Mouse (Mus musculus): ENCODE measurements around the gene Isca2. TPM values are rescaled to one million over a fixed set of nuclear protein-coding genes. Genes with fewer than 3 reads are reported as not detected.

Gene Isca2
- polyA plus RNA-seq, 1 experiment, result 47.1 TPM

DNA sequence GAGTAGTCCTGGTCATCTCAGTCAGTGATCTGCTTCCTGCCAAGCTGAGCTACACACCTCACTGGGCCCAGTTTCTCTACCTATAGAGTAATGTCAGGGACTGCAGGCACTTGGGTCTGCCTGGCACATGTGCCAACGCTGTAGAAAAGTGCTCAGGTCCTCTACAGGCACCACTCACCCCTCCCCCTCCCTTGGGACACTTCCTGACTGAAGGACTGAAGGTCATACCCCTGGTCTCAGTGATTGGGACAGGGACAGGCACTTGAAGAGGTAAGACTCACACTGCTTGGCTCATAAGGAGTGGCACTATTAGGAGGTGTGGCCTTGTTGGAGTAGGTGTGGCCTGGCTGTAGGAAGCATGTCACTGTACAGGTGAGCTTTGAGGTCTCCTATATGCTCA is 37.8 kb downstream of the Isca2 start:
- no peak overlapping the region for H3K4me3 ChIP-seq (ENCODE audit: insufficient read depth, low read length)
- no peak overlapping the region for H3K27ac ChIP-seq (ENCODE audit: insufficient read depth, low read depth, low read length)
- peaks cover 4% of the 10 kb centered on the region; the same call in 1 of the 2 replicates for H3K4me1 ChIP-seq (ENCODE audit: control insufficient read depth, insufficient read depth, low read length)
- TF ChIP-seq CTCF (IDR thresholded peaks at IDR 0.05; ENCODE audit: low read depth, low read length) (no peak), POLR2A (IDR thresholded peaks at IDR 0.05; ENCODE audit: borderline replicate concordance, low read depth, low read length) (no peak)

DNA sequence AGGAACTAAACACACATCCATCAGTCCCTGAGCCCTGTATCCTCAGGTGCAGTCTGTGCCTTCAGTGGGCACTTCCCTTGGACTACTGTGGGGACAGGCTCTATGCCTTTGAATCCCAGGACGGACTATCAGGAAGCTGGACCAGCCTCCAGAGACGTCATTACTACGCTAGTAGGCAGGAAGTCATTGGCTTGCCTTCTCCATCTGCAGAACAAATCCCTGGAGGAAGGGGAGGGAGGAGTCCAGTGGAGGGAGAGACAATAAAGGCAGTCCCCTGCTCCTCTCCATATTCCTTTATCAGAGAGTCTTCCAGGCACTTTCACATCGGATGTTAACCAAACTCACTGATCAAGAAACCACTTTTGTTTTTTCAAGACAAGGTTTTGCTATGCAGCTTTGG is 38.5 kb downstream of the Isca2 start:
- H3K4me1 ChIP-seq (ENCODE audit: control insufficient read depth, insufficient read depth, low read length), result peaks cover 4% of the 10 kb centered on the region; the same call in 1 of the 2 replicates
- TF ChIP-seq CTCF (IDR thresholded peaks at IDR 0.05; ENCODE audit: low read depth, low read length) (no peak), POLR2A (IDR thresholded peaks at IDR 0.05; ENCODE audit: borderline replicate concordance, low read depth, low read length) (no peak)
- no peak overlapping the region for H3K27ac ChIP-seq (ENCODE audit: insufficient read depth, low read depth, low read length)
- no peak overlapping the region for H3K4me3 ChIP-seq (ENCODE audit: insufficient read depth, low read length)

DNA sequence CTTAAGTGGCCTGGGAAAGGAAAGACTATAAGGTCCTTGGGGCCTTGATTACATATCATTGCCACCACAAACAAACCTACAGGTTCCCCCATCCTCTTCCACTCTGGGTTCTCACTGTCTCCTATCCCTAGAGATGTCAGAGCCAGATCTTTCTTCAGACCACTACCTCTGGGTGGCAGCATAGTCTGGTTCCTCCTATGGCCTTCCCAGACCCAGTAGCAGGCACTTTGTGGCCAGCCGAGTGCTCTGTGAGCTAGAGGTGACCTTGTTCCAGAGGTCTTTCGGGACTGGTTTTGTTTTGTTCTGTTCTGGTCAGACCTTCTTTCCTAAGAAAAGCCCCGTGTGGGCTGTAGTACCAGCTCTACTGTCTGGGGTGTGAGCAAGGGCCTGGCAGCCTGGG is 39.0 kb downstream of the Isca2 start:
- TF ChIP-seq CTCF (IDR thresholded peaks at IDR 0.05; ENCODE audit: low read depth, low read length) (no peak), POLR2A (IDR thresholded peaks at IDR 0.05; ENCODE audit: borderline replicate concordance, low read depth, low read length) (no peak)
- H3K4me3 ChIP-seq (ENCODE audit: insufficient read depth, low read length), result no peak overlapping the region
- peaks cover 4% of the 10 kb centered on the region; the same call in 1 of the 2 replicates for H3K4me1 ChIP-seq (ENCODE audit: control insufficient read depth, insufficient read depth, low read length)
- H3K27ac ChIP-seq (ENCODE audit: insufficient read depth, low read depth, low read length), result no peak overlapping the region

DNA sequence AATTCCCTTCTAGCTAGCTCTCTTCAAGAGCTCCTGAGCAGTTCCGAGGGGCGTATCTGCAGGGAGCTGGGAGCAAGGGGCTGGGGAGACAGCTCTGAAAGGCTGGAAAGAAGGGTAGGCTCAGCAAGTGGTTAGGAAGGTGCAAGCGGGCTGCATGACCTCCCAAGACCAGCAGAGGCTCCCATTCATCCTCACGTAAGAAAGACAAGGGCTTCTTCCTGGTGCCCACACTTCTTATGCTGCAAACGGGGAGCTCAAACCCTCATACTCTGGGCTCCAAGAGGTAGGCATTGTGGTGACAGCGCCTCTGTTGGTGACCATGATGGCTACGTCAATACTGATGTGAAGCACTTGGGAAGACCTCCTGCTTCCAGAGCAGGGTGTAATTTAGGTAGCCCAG is 40.7 kb downstream of the Isca2 start:
- Histone ChIP-seq H3K4me1 (ENCODE audit: control insufficient read depth, insufficient read depth, low read length) (peaks cover 2% of the 10 kb centered on the region; the same call in 1 of the 2 replicates), H3K4me3 (ENCODE audit: insufficient read depth, low read length) (no peak overlapping the region), H3K27ac (ENCODE audit: insufficient read depth, low read depth, low read length) (no peak overlapping the region)
- no peak for TF ChIP-seq POLR2A (IDR thresholded peaks at IDR 0.05; ENCODE audit: borderline replicate concordance, low read depth, low read length)
- TF ChIP-seq CTCF (IDR thresholded peaks at IDR 0.05; ENCODE audit: low read depth, low read length), result no peak

DNA sequence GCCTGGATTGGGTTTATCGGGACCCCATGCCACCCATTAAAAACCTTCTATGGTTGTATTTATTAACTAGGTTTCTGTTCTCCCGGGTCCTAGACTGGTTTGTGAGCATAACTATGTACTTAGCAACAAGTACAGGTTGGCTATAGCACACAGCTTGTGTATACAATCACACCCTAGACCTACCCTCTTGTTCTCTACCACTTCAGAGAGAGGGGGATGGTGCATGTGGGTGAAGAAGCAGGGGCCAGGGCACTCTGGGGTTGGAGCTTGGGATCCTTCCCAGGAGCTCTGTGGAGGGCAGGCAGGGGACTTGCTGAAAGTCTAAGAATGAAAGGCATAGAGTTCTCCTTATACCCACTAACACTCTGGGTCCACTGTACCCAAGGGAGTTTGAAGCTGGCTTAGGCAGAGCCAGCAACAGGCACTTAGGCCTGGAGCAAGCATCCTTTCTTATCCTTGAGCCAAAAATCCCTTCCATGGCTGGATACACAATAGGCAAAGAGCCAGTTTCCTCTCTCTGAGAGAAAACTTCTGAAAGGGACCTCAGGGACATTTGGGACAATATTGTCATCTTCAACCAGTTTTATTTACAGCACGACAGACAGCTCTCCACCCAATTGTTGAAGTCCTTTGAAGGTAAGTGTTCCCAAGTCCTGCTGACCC is 41.7 kb downstream of the Isca2 start:
- Histone ChIP-seq H3K4me1 (ENCODE audit: control insufficient read depth, insufficient read depth, low read length) (0 out of 2 replicates have a peak, but pooled peaks cover 3% of the 10 kb centered on the region), H3K27ac (ENCODE audit: insufficient read depth, low read depth, low read length) (no peak overlapping the region), H3K4me3 (ENCODE audit: insufficient read depth, low read length) (no peak overlapping the region)
- TF ChIP-seq POLR2A (IDR thresholded peaks at IDR 0.05; ENCODE audit: borderline replicate concordance, low read depth, low read length) (no peak), CTCF (IDR thresholded peaks at IDR 0.05; ENCODE audit: low read depth, low read length) (no peak)

DNA sequence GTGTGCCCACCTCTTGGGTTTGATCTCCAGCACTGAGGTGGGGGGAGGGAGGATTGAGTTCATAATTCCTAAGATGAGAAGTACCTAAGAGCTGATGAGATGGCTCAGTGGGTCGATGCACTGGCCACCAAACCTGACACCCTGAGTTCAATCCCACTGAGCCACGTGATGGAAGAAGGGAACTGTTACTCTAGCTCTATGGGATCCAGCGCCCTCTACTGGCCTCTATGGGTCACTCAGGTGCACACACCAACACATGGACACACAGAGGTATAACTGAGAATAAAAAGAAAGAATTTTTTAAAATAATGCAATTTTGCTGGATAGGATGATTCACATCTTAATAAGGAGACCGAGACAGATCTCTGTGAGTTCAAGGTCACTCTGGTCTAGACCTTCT is 45.4 kb downstream of the Isca2 start:
- Histone ChIP-seq H3K4me1 (ENCODE audit: control insufficient read depth, insufficient read depth, low read length) (0 out of 2 replicates have a peak, but pooled peaks cover 3% of the 10 kb centered on the region), H3K27ac (ENCODE audit: insufficient read depth, low read depth, low read length) (no peak overlapping the region), H3K4me3 (ENCODE audit: insufficient read depth, low read length) (no peak overlapping the region)
- TF ChIP-seq CTCF (IDR thresholded peaks at IDR 0.05; ENCODE audit: low read depth, low read length), result 0 out of 2 replicates have a peak, but pooled peaks have one; percentile 18
- TF ChIP-seq POLR2A (IDR thresholded peaks at IDR 0.05; ENCODE audit: borderline replicate concordance, low read depth, low read length), result no peak

DNA sequence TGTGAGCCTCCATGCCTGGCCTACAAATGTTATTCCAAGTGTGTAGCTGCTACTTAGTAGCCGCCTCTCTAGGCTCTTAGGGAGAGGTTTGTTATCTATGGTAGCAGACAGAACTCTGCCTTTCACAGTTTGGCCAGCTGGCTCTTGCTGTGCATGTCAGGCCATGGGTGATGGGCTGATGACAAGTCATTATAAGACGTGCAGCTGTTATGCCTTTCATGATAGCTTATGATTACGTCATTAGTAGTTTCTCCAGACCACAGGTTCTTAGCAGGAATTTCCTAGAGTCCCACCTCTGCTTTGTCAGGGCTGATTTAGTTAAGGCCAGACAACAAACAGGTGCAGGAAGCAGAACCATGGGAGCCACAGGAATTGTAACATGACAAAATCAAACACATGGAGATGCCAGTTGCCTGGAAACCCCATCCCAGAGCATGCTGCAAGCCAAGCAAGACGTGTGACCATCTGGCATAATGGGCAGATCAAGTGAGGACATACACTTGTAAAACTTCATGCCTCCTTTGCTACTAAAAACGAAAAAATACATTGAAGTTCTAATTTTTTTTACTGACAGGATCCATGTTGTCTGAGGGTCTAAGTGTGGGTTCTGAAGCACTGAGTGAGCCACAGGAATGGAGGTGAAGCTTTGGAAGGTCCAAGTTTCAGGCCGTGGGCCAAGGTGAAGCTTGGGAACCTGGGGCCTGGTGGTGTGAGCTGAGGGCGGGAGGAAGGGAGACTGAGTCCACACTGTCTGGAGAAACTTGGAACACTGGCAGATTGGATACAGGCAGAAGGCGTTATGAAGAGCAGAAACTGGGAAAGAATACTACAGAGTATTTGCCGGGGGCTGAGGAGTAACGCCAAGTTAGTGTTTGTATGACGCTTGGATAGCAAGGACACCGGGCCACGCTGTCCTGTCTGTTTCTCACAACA is 46.5 kb downstream of the Isca2 start:
- TF ChIP-seq POLR2A (IDR thresholded peaks at IDR 0.05; ENCODE audit: borderline replicate concordance, low read depth, low read length) (no peak), CTCF (IDR thresholded peaks at IDR 0.05; ENCODE audit: low read depth, low read length) (no peak)
- 0 out of 2 replicates have a peak, but pooled peaks cover 3% of the 10 kb centered on the region for H3K4me1 ChIP-seq (ENCODE audit: control insufficient read depth, insufficient read depth, low read length)
- H3K27ac ChIP-seq (ENCODE audit: insufficient read depth, low read depth, low read length), result no peak overlapping the region
- H3K4me3 ChIP-seq (ENCODE audit: insufficient read depth, low read length), result no peak overlapping the region

DNA sequence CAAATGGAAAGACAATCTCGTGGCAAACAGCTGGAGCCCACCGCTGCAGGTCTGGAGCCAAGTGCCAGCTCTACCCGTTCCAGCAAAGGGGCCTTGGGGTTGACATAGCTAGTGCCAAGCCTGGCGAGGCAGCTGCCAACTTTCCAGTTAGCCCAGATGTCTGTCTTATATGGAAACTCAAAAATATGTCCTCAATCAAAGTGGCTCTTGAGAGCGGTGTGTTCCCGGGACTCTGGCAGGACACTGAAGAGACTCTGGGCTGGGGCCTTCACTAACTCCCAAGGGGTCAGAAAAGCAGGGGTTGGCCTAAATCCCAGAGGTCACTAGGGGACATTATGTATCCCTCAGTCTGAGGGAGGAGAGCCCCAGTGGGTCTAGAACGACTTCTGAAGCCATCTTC is 50.5 kb downstream of the Isca2 start:
- Histone ChIP-seq H3K4me3 (ENCODE audit: insufficient read depth, low read length) (no peak overlapping the region), H3K27ac (ENCODE audit: insufficient read depth, low read depth, low read length) (no peak overlapping the region), H3K4me1 (ENCODE audit: control insufficient read depth, insufficient read depth, low read length) (0 out of 2 replicates have a peak, but pooled peaks cover 3% of the 10 kb centered on the region)
- TF ChIP-seq POLR2A (IDR thresholded peaks at IDR 0.05; ENCODE audit: borderline replicate concordance, low read depth, low read length) (no peak), CTCF (IDR thresholded peaks at IDR 0.05; ENCODE audit: low read depth, low read length) (no peak)

DNA sequence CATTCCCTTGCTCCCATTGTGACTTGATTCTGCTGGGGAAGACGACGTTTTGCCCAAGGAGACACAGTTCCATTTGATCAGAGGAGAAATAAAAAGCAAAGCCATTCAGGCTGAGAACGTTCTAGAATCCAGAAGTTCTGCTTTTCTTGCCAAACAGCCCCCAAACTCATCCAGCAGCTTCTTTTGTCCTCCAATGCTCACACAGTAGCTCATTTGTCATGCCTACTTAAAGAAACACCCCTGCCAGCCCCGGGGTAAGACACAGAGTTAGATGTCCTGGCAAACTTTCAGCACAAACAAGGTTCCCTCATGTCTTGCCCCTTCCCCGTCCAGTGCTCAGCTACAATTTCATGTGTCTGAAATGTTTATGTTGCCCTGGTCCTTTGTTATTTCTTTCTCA is 51.2 kb downstream of the Isca2 start:
- Histone ChIP-seq H3K4me3 (ENCODE audit: insufficient read depth, low read length) (no peak overlapping the region), H3K27ac (ENCODE audit: insufficient read depth, low read depth, low read length) (no peak overlapping the region), H3K4me1 (ENCODE audit: control insufficient read depth, insufficient read depth, low read length) (0 out of 2 replicates have a peak, but pooled peaks cover 1% of the 10 kb centered on the region)
- TF ChIP-seq POLR2A (IDR thresholded peaks at IDR 0.05; ENCODE audit: borderline replicate concordance, low read depth, low read length) (no peak), CTCF (IDR thresholded peaks at IDR 0.05; ENCODE audit: low read depth, low read length) (no peak)

Other genes starting within 250 kb of the Isca2 start
- gene Vsx2, start 203.5 kb upstream of the Isca2 start, polyA plus RNA-seq (2012; ENCODE audit: insufficient read depth, insufficient read length, missing spikeins), result not detected in 2 replicates
- gene Abcd4, start 155.8 kb upstream of the Isca2 start, polyA plus RNA-seq (2012; ENCODE audit: insufficient read depth, insufficient read length, missing spikeins), result 12.6 and 18.6 TPM in 2 replicates
- gene Vrtn, start 132.2 kb upstream of the Isca2 start, polyA plus RNA-seq (2012; ENCODE audit: insufficient read depth, insufficient read length, missing spikeins), result not detected in 2 replicates
- gene Syndig1l, start 74.4 kb upstream of the Isca2 start, polyA plus RNA-seq (2012; ENCODE audit: insufficient read depth, insufficient read length, missing spikeins), result not detected in 2 replicates
- gene Npc2, start 99 bp upstream of the Isca2 start, polyA plus RNA-seq (2012; ENCODE audit: insufficient read depth, insufficient read length, missing spikeins), result 677 and 718 TPM in 2 replicates
- gene Ltbp2, start 103.3 kb downstream of the Isca2 start, polyA plus RNA-seq (2012; ENCODE audit: insufficient read depth, insufficient read length, missing spikeins), result 1.1 TPM in 2 replicates
- gene Fcf1, start 197.6 kb downstream of the Isca2 start, polyA plus RNA-seq (2012; ENCODE audit: insufficient read depth, insufficient read length, missing spikeins), result 82.2 and 89.0 TPM in 2 replicates
- gene Arel1, start 197.6 kb downstream of the Isca2 start, polyA plus RNA-seq (2012; ENCODE audit: insufficient read depth, insufficient read length, missing spikeins), result 20.4 and 25.3 TPM in 2 replicates
- gene Ylpm1, start 223.1 kb downstream of the Isca2 start, polyA plus RNA-seq (2012; ENCODE audit: insufficient read depth, insufficient read length, missing spikeins), result 35.5 and 39.0 TPM in 2 replicates

Measured in bone marrow macrophage, adult 2 months (primary cell).